Mouse (Mus musculus): ENCODE data around the gene Casp7. TPM values are rescaled to one million over a fixed set of nuclear protein-coding genes. Genes with fewer than 3 reads are reported as not detected.
A peak's percentile ranks its signal among the peaks of the same experiment; 100 is the strongest.

The Casp7 gene
- polyA plus RNA-seq, 1 experiment from 2014 or later = 16.6 TPM

DNA sequence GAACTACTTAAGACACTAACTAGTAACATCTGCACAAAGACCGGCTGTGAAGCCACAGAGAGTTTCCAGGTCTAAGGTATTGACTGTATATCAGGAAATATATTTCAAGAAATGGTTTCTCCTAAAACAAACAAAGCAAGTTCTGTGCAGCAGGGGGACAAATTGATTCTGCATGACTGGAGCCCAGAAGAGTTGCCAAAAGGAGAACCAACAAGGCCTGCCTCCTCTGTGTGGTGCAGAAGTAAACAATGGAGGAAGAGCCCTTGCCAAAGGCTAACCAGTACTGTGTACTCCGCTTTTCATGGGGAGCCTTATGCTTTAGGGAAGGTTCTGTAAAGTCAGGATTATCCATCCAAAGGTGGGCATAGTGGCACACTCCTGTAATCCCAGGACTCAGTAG is 63.3 kb downstream of the Casp7 start:
- Histone ChIP-seq H3K27me3 (ENCODE audit: control insufficient read depth, insufficient read depth, low read length) (no peaks in the 10 kb centered on the region), H3K4me1 (replicated peaks; ENCODE audit: control insufficient read depth, insufficient read depth, low read length) (no peaks in the 10 kb centered on the region), H3K36me3 (ENCODE audit: control insufficient read depth, insufficient read depth, low read length) (no peaks in the 10 kb centered on the region), H3K27ac (ENCODE audit: low read depth, low read length) (no peak overlapping the region), H3K4me3 (ENCODE audit: low read depth, low read length) (no peak overlapping the region), H3K4me2 (replicated peaks; ENCODE audit: low read depth, low read length) (no peak overlapping the region), H3K9me3 (ENCODE audit: control insufficient read depth, low read length) (no peaks in the 10 kb centered on the region), H3K9ac (ENCODE audit: low read depth, low read length) (no peak overlapping the region)
- no peak for ATAC-seq (ENCODE audit: low FRiP score)
- 63% methylated on average over 2 of the region's 2 CpGs for WGBS
- no peak for DNase-seq (ENCODE audit: low spot score)

DNA sequence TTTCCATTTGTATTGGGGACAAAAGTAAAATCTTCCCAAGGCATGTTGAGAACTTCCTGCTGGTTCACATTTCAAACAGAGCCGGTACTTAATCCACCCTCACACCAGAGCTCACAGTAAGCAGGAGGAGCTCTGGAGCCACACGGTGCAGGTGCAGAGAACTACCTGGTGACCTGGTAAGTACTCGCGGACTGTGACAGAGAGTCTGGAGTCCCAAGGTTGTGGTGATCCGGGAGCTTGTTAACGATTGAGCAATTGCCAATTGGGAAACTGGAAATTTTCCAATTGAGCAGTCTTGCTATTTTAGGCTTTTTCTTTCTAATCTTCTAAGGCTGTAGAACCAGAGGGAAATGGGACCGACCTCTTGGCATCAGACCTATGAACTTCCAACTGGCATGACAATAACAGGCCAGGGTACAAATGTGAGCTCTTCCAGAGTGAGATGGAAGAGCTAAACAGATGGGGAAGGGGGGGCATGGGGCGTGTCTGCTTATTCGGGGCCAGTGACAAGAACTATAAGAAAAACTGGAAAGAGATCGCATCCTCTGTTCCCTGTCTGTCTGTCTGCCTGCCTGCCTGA is 64.7 kb downstream of the Casp7 start, which contains the start of gene Plekhs1:
Gene Plekhs1 (plus strand): TSS at position 119 of the 580 bp plus-strand sequence.
- H3K4me3 ChIP-seq (ENCODE audit: low read depth, low read length) = no peak within 1 kb of the TSS
- H3K9me3 ChIP-seq (ENCODE audit: control insufficient read depth, low read length) = no peaks in the 10 kb centered on the region
- 70% methylated on average over 10 of the region's 10 CpGs for WGBS
- no peak within 1 kb of the TSS for H3K4me2 ChIP-seq (replicated peaks; ENCODE audit: low read depth, low read length)
- H3K27me3 ChIP-seq (ENCODE audit: control insufficient read depth, insufficient read depth, low read length) = no peaks in the 10 kb centered on the region
- H3K9ac ChIP-seq (ENCODE audit: low read depth, low read length) = no peak within 1 kb of the TSS
- H3K36me3 ChIP-seq (ENCODE audit: control insufficient read depth, insufficient read depth, low read length) = no peaks in the 10 kb centered on the region
- H3K4me1 ChIP-seq (replicated peaks; ENCODE audit: control insufficient read depth, insufficient read depth, low read length) = no peaks in the 10 kb centered on the region
- H3K27ac ChIP-seq (ENCODE audit: low read depth, low read length) = no peak within 1 kb of the TSS
- DNase-seq (ENCODE audit: low spot score) (no peak), ATAC-seq (ENCODE audit: low FRiP score) (no peak)

DNA sequence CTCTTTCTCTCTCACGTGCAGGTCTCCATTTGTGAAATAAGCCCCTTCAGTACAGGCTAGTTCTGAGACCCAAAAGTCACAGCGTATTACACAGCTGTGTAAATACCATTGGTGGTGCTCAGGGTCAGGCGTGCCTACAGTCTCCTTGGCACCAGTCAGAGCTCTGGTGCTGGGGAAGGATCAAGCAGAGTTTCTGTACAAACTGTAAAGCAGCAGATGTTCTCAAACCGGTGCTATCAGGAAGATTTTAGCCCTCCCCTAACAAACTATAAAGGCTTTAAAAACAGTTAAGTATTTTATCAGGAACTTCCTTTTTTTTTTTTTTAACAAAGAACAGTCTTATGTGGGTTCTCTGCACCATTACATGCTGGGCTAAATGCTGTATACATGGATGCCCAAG is 65.9 kb downstream of the Casp7 start:
- no peak overlapping the region for H3K4me3 ChIP-seq (ENCODE audit: low read depth, low read length)
- H3K4me2 ChIP-seq (replicated peaks; ENCODE audit: low read depth, low read length) = no peak overlapping the region
- H3K27ac ChIP-seq (ENCODE audit: low read depth, low read length) = no peak overlapping the region
- no peak overlapping the region for H3K9ac ChIP-seq (ENCODE audit: low read depth, low read length)
- DNase-seq (ENCODE audit: low spot score) (no peak), ATAC-seq (ENCODE audit: low FRiP score) (no peak)
- H3K9me3 ChIP-seq (ENCODE audit: control insufficient read depth, low read length) = no peaks in the 10 kb centered on the region
- no peaks in the 10 kb centered on the region for H3K4me1 ChIP-seq (replicated peaks; ENCODE audit: control insufficient read depth, insufficient read depth, low read length)
- no peaks in the 10 kb centered on the region for H3K36me3 ChIP-seq (ENCODE audit: control insufficient read depth, insufficient read depth, low read length)
- WGBS = 78% methylated on average over 4 of the region's 4 CpGs
- H3K27me3 ChIP-seq (ENCODE audit: control insufficient read depth, insufficient read depth, low read length) = no peaks in the 10 kb centered on the region

DNA sequence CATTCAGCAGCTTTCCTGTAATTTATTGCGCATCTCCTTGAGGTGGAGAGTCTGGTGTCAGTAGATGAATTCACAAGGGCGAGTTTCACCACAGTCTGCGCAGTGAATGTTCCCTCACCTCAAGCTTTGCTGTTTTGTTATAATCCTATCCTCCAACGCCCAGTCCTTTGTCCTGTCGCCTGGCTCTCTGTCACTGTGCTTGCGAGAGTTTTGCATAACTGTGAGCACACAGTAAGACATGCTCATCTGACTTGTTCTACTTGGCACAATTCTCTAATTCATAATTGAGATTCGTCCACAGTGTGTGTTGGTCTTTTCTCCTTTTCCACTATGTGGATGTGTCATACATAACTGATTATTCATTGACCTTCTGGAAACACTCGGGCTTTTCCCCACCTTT is 69.6 kb downstream of the Casp7 start:
- no peaks in the 10 kb centered on the region for H3K9me3 ChIP-seq (ENCODE audit: control insufficient read depth, low read length)
- no peak overlapping the region for H3K4me3 ChIP-seq (ENCODE audit: low read depth, low read length)
- no peaks in the 10 kb centered on the region for H3K36me3 ChIP-seq (ENCODE audit: control insufficient read depth, insufficient read depth, low read length)
- no peaks in the 10 kb centered on the region for H3K27me3 ChIP-seq (ENCODE audit: control insufficient read depth, insufficient read depth, low read length)
- H3K4me2 ChIP-seq (replicated peaks; ENCODE audit: low read depth, low read length) = no peak overlapping the region
- H3K4me1 ChIP-seq (replicated peaks; ENCODE audit: control insufficient read depth, insufficient read depth, low read length) = no peaks in the 10 kb centered on the region
- 83% methylated on average over 8 of the region's 8 CpGs for WGBS
- no peak overlapping the region for H3K27ac ChIP-seq (ENCODE audit: low read depth, low read length)
- H3K9ac ChIP-seq (ENCODE audit: low read depth, low read length) = no peak overlapping the region
- no peak for DNase-seq (ENCODE audit: low spot score)
- ATAC-seq (ENCODE audit: low FRiP score) = no peak

DNA sequence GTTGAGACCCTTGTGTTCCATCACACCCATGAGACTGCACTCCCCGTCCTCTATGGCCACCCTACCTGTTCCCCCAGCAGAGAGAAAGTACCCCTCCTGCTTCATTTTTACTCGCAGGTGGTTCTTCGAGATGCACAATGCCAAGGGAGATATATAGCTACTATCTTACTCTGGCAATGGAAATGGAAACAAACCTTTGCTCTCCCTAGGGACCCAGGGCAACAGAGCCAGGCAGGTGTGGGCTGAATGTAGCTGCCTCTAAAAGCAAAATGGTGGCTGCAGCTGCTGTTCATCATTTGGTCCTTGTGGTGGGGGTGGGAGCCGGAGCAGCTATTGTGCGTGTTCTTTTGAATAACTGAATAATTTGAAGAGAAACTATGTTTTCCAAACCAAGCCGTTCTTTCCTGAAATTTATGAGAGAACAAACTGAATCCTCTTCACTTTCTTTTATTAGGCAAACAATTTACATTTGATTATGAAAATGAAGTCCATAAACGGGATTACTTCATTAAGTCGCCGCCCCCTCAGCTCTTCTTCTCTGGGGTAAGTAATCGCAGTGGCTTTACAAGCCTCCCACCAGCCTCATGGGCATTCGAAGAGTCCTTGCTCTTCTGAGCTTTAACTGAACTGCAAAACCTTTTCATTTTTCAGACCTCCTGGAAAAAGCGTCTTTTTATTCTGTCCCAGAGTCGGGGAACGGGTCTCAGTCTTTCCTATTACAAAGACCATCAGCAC is 73.5 kb downstream of the Casp7 start:
- H3K27me3 ChIP-seq (ENCODE audit: control insufficient read depth, insufficient read depth, low read length) = no peaks in the 10 kb centered on the region
- H3K36me3 ChIP-seq (ENCODE audit: control insufficient read depth, insufficient read depth, low read length) = no peaks in the 10 kb centered on the region
- no peak for ATAC-seq (ENCODE audit: low FRiP score)
- WGBS = 85% methylated on average over 14 of the region's 14 CpGs
- no peak overlapping the region for H3K4me3 ChIP-seq (ENCODE audit: low read depth, low read length)
- H3K9ac ChIP-seq (ENCODE audit: low read depth, low read length) = no peak overlapping the region
- no peaks in the 10 kb centered on the region for H3K9me3 ChIP-seq (ENCODE audit: control insufficient read depth, low read length)
- no peak overlapping the region for H3K4me2 ChIP-seq (replicated peaks; ENCODE audit: low read depth, low read length)
- H3K4me1 ChIP-seq (replicated peaks; ENCODE audit: control insufficient read depth, insufficient read depth, low read length) = no peaks in the 10 kb centered on the region
- DNase-seq (ENCODE audit: low spot score) = no peak
- no peak overlapping the region for H3K27ac ChIP-seq (ENCODE audit: low read depth, low read length)

DNA sequence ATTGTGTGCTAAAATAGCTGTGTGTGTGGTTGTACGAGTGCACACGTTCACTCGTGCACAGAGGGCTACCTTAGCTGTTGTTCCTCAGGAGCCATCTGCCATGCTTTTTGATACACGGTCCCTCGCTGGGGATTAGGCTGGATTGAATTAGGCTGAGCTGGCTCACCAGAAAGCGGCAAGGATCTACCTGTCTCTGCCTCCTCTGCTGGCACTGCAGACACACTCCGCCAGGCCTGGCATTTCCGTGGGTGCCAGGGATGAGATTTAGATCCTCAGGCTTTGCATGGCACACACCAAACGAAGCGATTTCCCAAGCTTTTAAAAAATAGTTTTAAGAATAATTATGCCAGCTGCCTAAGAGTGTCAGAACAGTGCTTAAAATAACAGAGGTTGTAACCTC is 75.0 kb downstream of the Casp7 start:
- WGBS = 83% methylated on average over 10 of the region's 10 CpGs
- no peak for DNase-seq (ENCODE audit: low spot score)

DNA sequence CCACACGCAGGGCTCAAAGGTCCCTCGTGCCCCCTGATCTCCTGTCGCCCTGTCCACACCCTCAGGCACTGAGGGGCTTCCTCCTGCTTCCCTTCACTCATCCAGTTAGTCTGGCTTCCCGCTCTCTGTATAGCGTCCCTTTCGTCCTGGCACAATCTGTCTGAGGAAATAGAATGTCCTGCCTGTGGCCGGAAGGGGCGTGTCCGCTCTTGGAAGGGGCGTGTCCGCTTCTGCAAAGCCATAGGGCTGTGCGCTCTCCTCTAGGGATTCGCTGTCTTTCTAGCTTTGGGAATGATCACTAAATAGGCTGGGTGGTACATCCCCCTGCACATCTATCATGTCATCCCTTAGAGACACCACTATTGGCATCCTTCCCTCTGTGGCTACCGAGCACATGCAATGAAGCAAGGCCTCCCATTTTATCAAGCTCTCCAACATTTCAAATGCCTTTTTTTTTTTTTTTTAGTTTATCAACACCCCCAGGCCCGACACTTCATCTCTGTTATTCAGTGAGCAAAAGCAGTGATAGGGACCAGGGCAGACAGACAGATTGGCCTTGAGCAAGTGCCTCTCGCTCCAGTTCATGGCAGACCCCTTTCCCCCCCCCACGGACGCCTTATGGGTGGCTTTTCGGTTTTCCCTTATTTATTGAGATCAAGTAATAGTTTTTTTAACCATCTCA is 78.1 kb downstream of the Casp7 start:
- no peak overlapping the region for H3K9ac ChIP-seq (ENCODE audit: low read depth, low read length)
- DNase-seq (ENCODE audit: low spot score) (peak; percentile 48), ATAC-seq (ENCODE audit: low FRiP score) (no peak; the same call in 1 of the 2 replicates)
- no peak overlapping the region for H3K4me3 ChIP-seq (ENCODE audit: low read depth, low read length)
- H3K9me3 ChIP-seq (ENCODE audit: control insufficient read depth, low read length) = no peaks in the 10 kb centered on the region
- 50% methylated on average over 19 of the region's 19 CpGs for WGBS
- no peak overlapping the region for H3K27ac ChIP-seq (ENCODE audit: low read depth, low read length)
- no peaks in the 10 kb centered on the region for H3K4me1 ChIP-seq (replicated peaks; ENCODE audit: control insufficient read depth, insufficient read depth, low read length)
- no peaks in the 10 kb centered on the region for H3K27me3 ChIP-seq (ENCODE audit: control insufficient read depth, insufficient read depth, low read length)
- H3K4me2 ChIP-seq (replicated peaks; ENCODE audit: low read depth, low read length) = 0 out of 2 replicates have a peak overlapping the region, but pooled peaks have one; percentile 19
- H3K36me3 ChIP-seq (ENCODE audit: control insufficient read depth, insufficient read depth, low read length) = no peaks in the 10 kb centered on the region

More for the DNA sequence above, 75.0 kb downstream of the Casp7 start:
- no peak for ATAC-seq (ENCODE audit: low FRiP score)
- H3K9me3 ChIP-seq (ENCODE audit: control insufficient read depth, low read length) = no peaks in the 10 kb centered on the region
- H3K4me1 ChIP-seq (replicated peaks; ENCODE audit: control insufficient read depth, insufficient read depth, low read length) = no peaks in the 10 kb centered on the region
- H3K4me2 ChIP-seq (replicated peaks; ENCODE audit: low read depth, low read length) = no peak overlapping the region
- H3K27ac ChIP-seq (ENCODE audit: low read depth, low read length) = no peak overlapping the region
- no peaks in the 10 kb centered on the region for H3K36me3 ChIP-seq (ENCODE audit: control insufficient read depth, insufficient read depth, low read length)
- H3K27me3 ChIP-seq (ENCODE audit: control insufficient read depth, insufficient read depth, low read length) = no peaks in the 10 kb centered on the region
- H3K4me3 ChIP-seq (ENCODE audit: low read depth, low read length) = no peak overlapping the region
- no peak overlapping the region for H3K9ac ChIP-seq (ENCODE audit: low read depth, low read length)

DNA sequence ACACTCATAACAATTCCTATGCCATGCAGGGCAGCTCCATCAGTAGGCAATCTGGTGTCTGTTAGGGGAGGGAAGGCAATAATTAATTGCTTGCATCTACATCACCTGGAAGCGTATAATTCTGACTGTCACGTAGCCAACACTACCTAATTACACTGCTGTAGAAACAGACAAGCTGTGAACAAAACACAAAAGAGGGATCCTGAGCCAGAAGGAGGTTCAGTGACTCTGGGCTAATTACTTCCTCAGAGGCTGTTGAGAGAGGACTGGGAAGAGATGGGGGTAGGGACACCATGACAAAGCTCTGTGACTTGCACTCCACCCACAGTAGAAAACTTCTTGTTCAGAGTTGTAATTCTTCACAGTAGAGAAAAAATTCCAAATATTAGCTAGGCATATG is 79.6 kb downstream of the Casp7 start:
- no peaks in the 10 kb centered on the region for H3K27me3 ChIP-seq (ENCODE audit: control insufficient read depth, insufficient read depth, low read length)
- no peak overlapping the region for H3K9ac ChIP-seq (ENCODE audit: low read depth, low read length)
- ATAC-seq (ENCODE audit: low FRiP score) (no peak), DNase-seq (ENCODE audit: low spot score) (no peak)
- H3K4me3 ChIP-seq (ENCODE audit: low read depth, low read length) = no peak overlapping the region
- H3K27ac ChIP-seq (ENCODE audit: low read depth, low read length) = no peak overlapping the region
- no peak overlapping the region for H3K4me2 ChIP-seq (replicated peaks; ENCODE audit: low read depth, low read length)
- no peaks in the 10 kb centered on the region for H3K9me3 ChIP-seq (ENCODE audit: control insufficient read depth, low read length)
- whole genome bisulfite sequencing = 53% methylated on average over 2 of the region's 2 CpGs
- no peaks in the 10 kb centered on the region for H3K4me1 ChIP-seq (replicated peaks; ENCODE audit: control insufficient read depth, insufficient read depth, low read length)
- no peaks in the 10 kb centered on the region for H3K36me3 ChIP-seq (ENCODE audit: control insufficient read depth, insufficient read depth, low read length)
